Mouse (Mus musculus): Measurements from ENCODE around the gene Fcrla. TPM values are rescaled to one million over a fixed set of nuclear protein-coding genes. Genes with fewer than 3 reads are reported as not detected.

Fcrla gene
- polyA plus RNA-seq, 1 experiment from 2014 or later, result not detected

- Histone ChIP-seq H3K27ac (ENCODE audit: low read depth, low read length) (no peak overlapping the region), H3K36me3 (ENCODE audit: control insufficient read depth, insufficient read depth, low read length) (no peaks in the 10 kb centered on the region), H3K4me3 (ENCODE audit: low read depth, low read length) (no peak overlapping the region), H3K9me3 (ENCODE audit: control insufficient read depth, low read length) (no peaks in the 10 kb centered on the region), H3K27me3 (ENCODE audit: control insufficient read depth, insufficient read depth, low read length) (no peaks in the 10 kb centered on the region), H3K4me2 (ENCODE audit: low read depth) (no peak overlapping the region), H3K9ac (ENCODE audit: low read length) (no peak overlapping the region), H3K4me1 (ENCODE audit: control insufficient read depth, insufficient read depth, low read length) (no peaks in the 10 kb centered on the region)
- 90% methylated on average over 6 of the region's 6 CpGs for WGBS
- DNase-seq (ENCODE audit: low spot score) (no peak), ATAC-seq (ENCODE audit: insufficient read depth, low FRiP score, low TSS enrichment) (no peak)
Measured at GRCm38 (mm10) chr1:170924485-170924884, 2.9 kb downstream of the Fcrla start.

GRCm38 (mm10) chr1:170919308-170919707 lies 8.1 kb downstream of the Fcrla start:
- ATAC-seq (ENCODE audit: insufficient read depth, low FRiP score, low TSS enrichment), result no peak
- Histone ChIP-seq H3K9ac (ENCODE audit: low read length) (no peak overlapping the region), H3K9me3 (ENCODE audit: control insufficient read depth, low read length) (no peaks in the 10 kb centered on the region), H3K4me3 (ENCODE audit: low read depth, low read length) (no peak overlapping the region), H3K4me1 (ENCODE audit: control insufficient read depth, insufficient read depth, low read length) (no peaks in the 10 kb centered on the region), H3K4me2 (ENCODE audit: low read depth) (no peak overlapping the region), H3K36me3 (ENCODE audit: control insufficient read depth, insufficient read depth, low read length) (no peaks in the 10 kb centered on the region), H3K27ac (ENCODE audit: low read depth, low read length) (no peak overlapping the region), H3K27me3 (ENCODE audit: control insufficient read depth, insufficient read depth, low read length) (no peaks in the 10 kb centered on the region)
- no peak for DNase-seq (ENCODE audit: low spot score)
- WGBS, result 93% methylated on average over 8 of the region's 8 CpGs

GRCm38 (mm10) chr1:170915657-170916056 lies 11.7 kb downstream of the Fcrla start:
- Histone ChIP-seq H3K9ac (ENCODE audit: low read length) (no peak overlapping the region), H3K9me3 (ENCODE audit: control insufficient read depth, low read length) (no peaks in the 10 kb centered on the region), H3K27me3 (ENCODE audit: control insufficient read depth, insufficient read depth, low read length) (no peaks in the 10 kb centered on the region), H3K4me1 (ENCODE audit: control insufficient read depth, insufficient read depth, low read length) (no peaks in the 10 kb centered on the region), H3K27ac (ENCODE audit: low read depth, low read length) (no peak overlapping the region), H3K4me3 (ENCODE audit: low read depth, low read length) (no peak overlapping the region), H3K4me2 (ENCODE audit: low read depth) (no peak overlapping the region), H3K36me3 (ENCODE audit: control insufficient read depth, insufficient read depth, low read length) (no peaks in the 10 kb centered on the region)
- ATAC-seq (ENCODE audit: insufficient read depth, low FRiP score, low TSS enrichment), result no peak
- WGBS, result 87% methylated on average over 5 of the region's 5 CpGs
- no peak for DNase-seq (ENCODE audit: low spot score)

GRCm38 (mm10) chr1:170912891-170913615 lies 14.3 kb downstream of the Fcrla start, which contains the start of gene Fcrlb:
Gene Fcrlb (minus strand): TSS chr1:170912941.
- Histone ChIP-seq H3K36me3 (ENCODE audit: control insufficient read depth, insufficient read depth, low read length) (no peaks in the 10 kb centered on the region), H3K9ac (ENCODE audit: low read length) (no peak within 1 kb of the TSS), H3K27me3 (ENCODE audit: control insufficient read depth, insufficient read depth, low read length) (peaks cover 16% of the 10 kb centered on the region), H3K4me1 (ENCODE audit: control insufficient read depth, insufficient read depth, low read length) (0 out of 2 replicates have a peak, but pooled peaks cover 3% of the 10 kb centered on the region), H3K4me3 (ENCODE audit: low read depth, low read length) (no peak within 1 kb of the TSS), H3K4me2 (ENCODE audit: low read depth) (no peak within 1 kb of the TSS), H3K9me3 (ENCODE audit: control insufficient read depth, low read length) (no peaks in the 10 kb centered on the region), H3K27ac (ENCODE audit: low read depth, low read length) (no peak within 1 kb of the TSS)
- ATAC-seq (ENCODE audit: insufficient read depth, low FRiP score, low TSS enrichment) (no peak), DNase-seq (ENCODE audit: low spot score) (no peak)
- 77% methylated on average over 5 of the region's 5 CpGs for WGBS

- DNase-seq (ENCODE audit: low spot score), result no peak
- no peak overlapping the region for H3K9ac ChIP-seq (ENCODE audit: low read length)
- peaks cover 26% of the 10 kb centered on the region for H3K27me3 ChIP-seq (ENCODE audit: control insufficient read depth, insufficient read depth, low read length)
- H3K4me1 ChIP-seq (ENCODE audit: control insufficient read depth, insufficient read depth, low read length), result peaks cover 6% of the 10 kb centered on the region; the same call in 1 of the 2 replicates
- no peak overlapping the region for H3K27ac ChIP-seq (ENCODE audit: low read depth, low read length)
- WGBS, result 82% methylated on average over 11 of the region's 11 CpGs
- ATAC-seq (ENCODE audit: insufficient read depth, low FRiP score, low TSS enrichment), result no peak
- H3K9me3 ChIP-seq (ENCODE audit: control insufficient read depth, low read length), result no peaks in the 10 kb centered on the region
- no peaks in the 10 kb centered on the region for H3K36me3 ChIP-seq (ENCODE audit: control insufficient read depth, insufficient read depth, low read length)
- H3K4me3 ChIP-seq (ENCODE audit: low read depth, low read length), result no peak overlapping the region
- no peak overlapping the region for H3K4me2 ChIP-seq (ENCODE audit: low read depth)
Measured at GRCm38 (mm10) chr1:170911907-170912660, 15.3 kb downstream of the Fcrla start.

GRCm38 (mm10) chr1:170908341-170908740 lies 19.0 kb downstream of the Fcrla start:
- ATAC-seq (ENCODE audit: insufficient read depth, low FRiP score, low TSS enrichment) (peak; percentile 45; the same call in 1 of the 2 replicates), DNase-seq (ENCODE audit: low spot score) (peak; percentile 49)
- Histone ChIP-seq H3K36me3 (ENCODE audit: control insufficient read depth, insufficient read depth, low read length) (no peaks in the 10 kb centered on the region), H3K27me3 (ENCODE audit: control insufficient read depth, insufficient read depth, low read length) (peaks cover 35% of the 10 kb centered on the region), H3K9ac (ENCODE audit: low read length) (no peak overlapping the region), H3K4me3 (ENCODE audit: low read depth, low read length) (peak overlapping the region; percentile 58), H3K4me2 (ENCODE audit: low read depth) (peak overlapping the region; percentile 96), H3K4me1 (ENCODE audit: control insufficient read depth, insufficient read depth, low read length) (peaks cover 6% of the 10 kb centered on the region; the same call in 1 of the 2 replicates), H3K27ac (ENCODE audit: low read depth, low read length) (no peak overlapping the region), H3K9me3 (ENCODE audit: control insufficient read depth, low read length) (no peaks in the 10 kb centered on the region)
- 2% methylated on average over 21 of the region's 21 CpGs for WGBS

GRCm38 (mm10) chr1:170907456-170908191 lies 19.8 kb downstream of the Fcrla start:
- Histone ChIP-seq H3K27me3 (ENCODE audit: control insufficient read depth, insufficient read depth, low read length) (peaks cover 35% of the 10 kb centered on the region), H3K4me1 (ENCODE audit: control insufficient read depth, insufficient read depth, low read length) (peaks cover 6% of the 10 kb centered on the region; the same call in 1 of the 2 replicates), H3K4me3 (ENCODE audit: low read depth, low read length) (peak overlapping the region; percentile 58), H3K36me3 (ENCODE audit: control insufficient read depth, insufficient read depth, low read length) (no peaks in the 10 kb centered on the region), H3K9ac (ENCODE audit: low read length) (peak overlapping the region; percentile 54), H3K4me2 (ENCODE audit: low read depth) (peak overlapping the region; percentile 96), H3K9me3 (ENCODE audit: control insufficient read depth, low read length) (no peaks in the 10 kb centered on the region), H3K27ac (ENCODE audit: low read depth, low read length) (no peak overlapping the region)
- peak; percentile 58 for DNase-seq (ENCODE audit: low spot score)
- under 1% methylated on average over 71 of the region's 71 CpGs for WGBS
- peak; percentile 67 for ATAC-seq (ENCODE audit: insufficient read depth, low FRiP score, low TSS enrichment)

GRCm38 (mm10) chr1:170907111-170907455 lies 20.3 kb downstream of the Fcrla start:
- peak; percentile 45 for DNase-seq (ENCODE audit: low spot score)

More at GRCm38 (mm10) chr1:170907111-170907455, 20.3 kb downstream of the Fcrla start:
- H3K27ac ChIP-seq (ENCODE audit: low read depth, low read length), result no peak overlapping the region
- no peak for ATAC-seq (ENCODE audit: insufficient read depth, low FRiP score, low TSS enrichment)
- peak overlapping the region; percentile 54 for H3K9ac ChIP-seq (ENCODE audit: low read length)
- H3K36me3 ChIP-seq (ENCODE audit: control insufficient read depth, insufficient read depth, low read length), result no peaks in the 10 kb centered on the region
- peaks cover 35% of the 10 kb centered on the region for H3K27me3 ChIP-seq (ENCODE audit: control insufficient read depth, insufficient read depth, low read length)
- H3K4me3 ChIP-seq (ENCODE audit: low read depth, low read length), result peak overlapping the region; percentile 58
- no peaks in the 10 kb centered on the region for H3K9me3 ChIP-seq (ENCODE audit: control insufficient read depth, low read length)
- peaks cover 6% of the 10 kb centered on the region; the same call in 1 of the 2 replicates for H3K4me1 ChIP-seq (ENCODE audit: control insufficient read depth, insufficient read depth, low read length)
- 17% methylated on average over 11 of the region's 11 CpGs for WGBS
- peak overlapping the region; percentile 96 for H3K4me2 ChIP-seq (ENCODE audit: low read depth)
